Mouse (Mus musculus) ES-E14 (cell line): ENCODE results near the gene Klrg1. TPM values are rescaled to one million over a fixed set of nuclear protein-coding genes. Genes with fewer than 3 reads are reported as not detected.

Source experiments
- DNase-seq: peaks from one replicate; pipeline ENCODE4 v3.0.0-alpha.2; 2013; ENCODE audit warnings: low read depth, low spot score
- H3K27ac ChIP-seq: 2 replicates; pipeline ENCODE4 v1.5.1; 2012; ENCODE audit warnings: low read depth, mild to moderate bottlenecking, low read length, moderate library complexity, mixed read lengths; ENCODE audit not compliant: poor library complexity, insufficient read depth, severe bottlenecking
- H3K36me3 ChIP-seq: 2 replicates; pipeline ENCODE4 v1.6.1; 2012; ENCODE audit warnings: mild to moderate bottlenecking, low read length, moderate library complexity, mixed read lengths; ENCODE audit not compliant: control insufficient read depth, poor library complexity, insufficient read depth, severe bottlenecking
- H3K4me1 ChIP-seq, 2 experiments: fragments of 150-350 bp in 1 of 2; sonication (generic) in 1 of 2; 2 replicates each; pipeline ENCODE4 v1.6.1; 2012; ENCODE audit warnings: low read length in 2 of 2, mild to moderate bottlenecking in 1 of 2, mixed read lengths in 1 of 2; ENCODE audit not compliant: control insufficient read depth in 2 of 2, insufficient read depth in 2 of 2, poor library complexity in 1 of 2
- H3K4me3 ChIP-seq, 2 experiments: fragments of 150-350 bp in 1 of 2; sonication (generic) in 1 of 2; 2 replicates each; pipeline ENCODE4 v1.5.1; 2012; ENCODE audit warnings: low read length in 2 of 2, low read depth in 1 of 2, mild to moderate bottlenecking in 1 of 2, mixed read lengths in 1 of 2; ENCODE audit not compliant: insufficient read depth in 1 of 2, poor library complexity in 1 of 2, severe bottlenecking in 1 of 2
- H3K9ac ChIP-seq: 2 replicates; pipeline ENCODE4 v1.6.1; 2012; ENCODE audit warnings: low read depth, mild to moderate bottlenecking, low read length, mixed read lengths; ENCODE audit not compliant: poor library complexity, insufficient read depth, severe bottlenecking
- H3K9me3 ChIP-seq: fragments of 150-350 bp; sonication (generic); 2 replicates; pipeline ENCODE4 v1.6.1; 2012; ENCODE audit warnings: low read depth, mild to moderate bottlenecking, low read length; ENCODE audit not compliant: control insufficient read depth, insufficient read depth
- CHD2 ChIP-seq: IDR thresholded peaks from 2 replicates; pipeline ENCODE4 v1.6.1; 2014; ENCODE audit warnings: mild to moderate bottlenecking, low read depth, low read length, inconsistent platforms
- HCFC1 ChIP-seq: IDR thresholded peaks from 2 replicates; pipeline ENCODE4 v1.6.1; 2012; ENCODE audit warnings: low read length, inconsistent platforms, borderline replicate concordance; ENCODE audit not compliant: insufficient read depth
- MAFK ChIP-seq: IDR thresholded peaks from 2 replicates; pipeline ENCODE4 v1.6.1; 2014; ENCODE audit warnings: mild to moderate bottlenecking, low read depth, low read length, inconsistent platforms; ENCODE audit not compliant: insufficient read depth
- ZC3H11A ChIP-seq: IDR thresholded peaks from 2 replicates; pipeline ENCODE4 v1.6.1; 2012; ENCODE audit warnings: low read depth, mild to moderate bottlenecking, inconsistent platforms, low read length, borderline replicate concordance
- ZNF384 ChIP-seq: IDR thresholded peaks from 2 replicates; pipeline ENCODE4 v1.6.1; 2012; ENCODE audit warnings: low read depth, low read length, inconsistent platforms
- in situ Hi-C, 2 experiments: fragments of 600-800 bp; cut with MboI; formaldehyde crosslinking; loops; one replicate each; pipeline ENCODE4 v1.15.1; 2025; ENCODE audit warnings: low sequenced_read_pairs in 2 of 2, inconsistent platforms in 1 of 2; ENCODE audit not compliant: unreplicated experiment in 2 of 2
- total RNA-seq: library from RNA; depleted of rRNA; stranded (reverse); fragments of 300-350 nt; gene quantifications from 2 replicates; pipeline ENCODE4 v1.2.3, GENCODE M21; 2012

Gene Klrg1
- total RNA-seq, 1 experiment = not detected

DNA sequence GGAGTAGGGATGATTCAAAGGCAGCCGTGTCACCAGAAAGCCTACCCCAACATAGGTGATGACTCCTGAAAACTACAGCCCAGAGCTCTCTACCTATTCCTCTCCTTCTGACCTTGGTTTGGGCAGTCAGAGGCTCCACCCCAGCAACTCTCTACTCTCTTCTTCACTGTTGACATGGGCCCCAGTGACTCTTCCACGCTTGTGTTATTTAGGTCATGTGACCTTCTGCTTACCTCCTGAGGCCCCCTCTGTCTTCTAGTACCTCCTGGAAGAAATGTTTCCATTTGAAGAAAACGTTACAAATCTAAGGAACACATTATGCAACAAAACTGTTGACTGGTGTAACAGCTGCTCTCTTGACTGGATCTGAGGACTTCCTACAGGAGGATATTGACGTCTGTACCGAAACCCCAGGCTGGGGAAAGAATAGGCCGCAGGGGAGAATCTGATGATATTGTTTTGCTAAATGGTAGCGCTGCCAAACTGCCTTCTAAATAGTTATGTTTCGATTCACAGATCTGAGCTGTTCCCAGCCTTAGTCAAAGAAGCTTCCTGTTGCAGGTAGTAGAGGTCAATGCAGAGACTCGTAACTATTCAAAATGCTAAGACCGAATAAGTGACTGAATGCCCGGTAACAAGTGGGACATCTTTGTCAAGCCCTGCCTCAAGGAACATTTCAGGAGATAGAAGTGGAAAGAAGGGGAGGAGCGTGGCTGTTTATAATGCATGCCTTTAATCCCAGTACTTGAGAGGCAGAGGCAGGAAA lies 22.3 kb upstream of the Klrg1 start:
- in situ Hi-C loops = no loop called here
- TF ChIP-seq HCFC1 (no peak), CHD2 (no peak), ZNF384 (no peak), ZC3H11A (no peak), MAFK (no peak)
- H3K4me1 ChIP-seq = no peaks in the 10 kb centered on the region
- DNase-seq = no peak
- H3K9ac ChIP-seq = no peak overlapping the region
- no peak overlapping the region for H3K4me3 ChIP-seq
- H3K36me3 ChIP-seq = no peaks in the 10 kb centered on the region
- H3K27ac ChIP-seq = no peak overlapping the region
- H3K9me3 ChIP-seq = no peaks in the 10 kb centered on the region

DNA sequence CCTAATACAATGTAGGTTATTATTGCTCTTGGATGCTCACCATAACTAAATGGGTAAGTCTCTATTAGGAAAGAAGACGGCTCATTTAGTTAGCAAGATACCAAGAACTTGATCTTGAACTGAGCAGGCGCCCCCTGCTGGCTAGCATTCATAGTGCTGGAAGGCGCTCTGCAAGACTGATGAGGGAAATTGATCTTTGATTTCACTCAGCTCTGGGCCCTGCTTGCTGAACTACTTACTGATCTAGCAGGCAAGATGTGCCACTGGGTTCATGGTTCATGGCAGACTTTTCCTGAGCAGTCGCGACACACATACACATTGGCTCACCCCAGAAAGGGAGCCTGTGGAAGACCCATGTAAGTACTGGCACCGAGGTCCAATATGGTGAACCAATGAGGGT lies 21.7 kb upstream of the Klrg1 start:
- Histone ChIP-seq H3K9ac (no peak overlapping the region), H3K4me1 (no peaks in the 10 kb centered on the region), H3K4me3 (no peak overlapping the region), H3K27ac (no peak overlapping the region), H3K9me3 (no peaks in the 10 kb centered on the region), H3K36me3 (no peaks in the 10 kb centered on the region)
- TF ChIP-seq CHD2 (no peak), MAFK (no peak), ZC3H11A (no peak), HCFC1 (no peak)
- in situ Hi-C loops = no loop called here
- DNase-seq = peak; percentile 76

DNA sequence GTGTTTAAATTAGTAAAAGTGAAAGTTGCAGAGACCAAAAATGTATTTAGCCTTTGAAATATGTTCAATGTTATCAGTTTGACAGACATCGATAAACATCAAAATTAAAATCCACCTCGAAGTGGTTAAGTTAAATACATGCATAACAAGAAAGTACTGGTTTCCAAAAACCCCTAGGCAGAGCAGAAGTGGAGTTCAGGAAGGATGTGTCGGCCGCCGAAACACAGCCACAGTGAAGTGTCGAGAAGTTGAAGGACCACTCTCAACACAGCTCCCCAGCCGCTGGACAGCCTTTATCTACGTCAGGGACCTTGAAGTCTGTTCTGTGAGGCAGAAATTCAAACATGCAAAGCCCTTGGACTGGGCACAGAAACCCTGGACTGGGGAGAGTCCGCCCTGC lies 20.8 kb upstream of the Klrg1 start:
- Histone ChIP-seq H3K36me3 (no peaks in the 10 kb centered on the region), H3K4me3 (no peak overlapping the region), H3K9me3 (no peaks in the 10 kb centered on the region), H3K9ac (peak overlapping the region; percentile 12; the same call in 1 of the 2 replicates), H3K4me1 (no peaks in the 10 kb centered on the region), H3K27ac (no peak overlapping the region)
- DNase-seq = no peak
- TF ChIP-seq ZC3H11A (no peak), HCFC1 (no peak), MAFK (no peak), CHD2 (no peak), ZNF384 (no peak)
- in situ Hi-C loops = no loop called here

DNA sequence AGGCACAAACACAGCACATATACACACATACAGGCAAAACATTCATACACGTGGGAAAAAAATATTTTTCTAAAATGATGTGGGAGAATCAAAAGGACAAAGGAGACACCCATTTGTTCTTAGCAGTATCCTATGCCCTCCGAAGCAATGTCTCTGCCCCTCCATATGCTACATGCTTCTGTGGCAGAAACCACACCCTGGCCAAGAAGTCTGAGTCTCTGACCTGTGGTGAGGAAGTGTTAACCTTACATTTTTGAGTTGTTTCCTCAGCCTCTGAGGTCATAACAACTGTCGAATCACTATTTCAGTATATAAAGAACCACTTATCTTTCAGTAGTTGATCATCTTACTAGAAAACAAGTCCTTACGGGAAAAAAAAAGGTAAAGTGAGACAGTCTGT lies 20.0 kb upstream of the Klrg1 start:
- no peaks in the 10 kb centered on the region for H3K36me3 ChIP-seq
- no peak overlapping the region for H3K9ac ChIP-seq
- H3K27ac ChIP-seq = no peak overlapping the region
- TF ChIP-seq MAFK (no peak), ZNF384 (no peak), HCFC1 (no peak), CHD2 (no peak), ZC3H11A (no peak)
- DNase-seq = no peak
- H3K4me3 ChIP-seq = no peak overlapping the region
- peaks cover 2 to 4% of the 10 kb centered on the region in 2 experiments; a peak in 1 of 4 replicates for H3K4me1 ChIP-seq
- H3K9me3 ChIP-seq = no peaks in the 10 kb centered on the region
- in situ Hi-C loops = no loop called here
